15 mouse cellular contexts compared by ENCODE assay signal in the genomic region with DNA sequence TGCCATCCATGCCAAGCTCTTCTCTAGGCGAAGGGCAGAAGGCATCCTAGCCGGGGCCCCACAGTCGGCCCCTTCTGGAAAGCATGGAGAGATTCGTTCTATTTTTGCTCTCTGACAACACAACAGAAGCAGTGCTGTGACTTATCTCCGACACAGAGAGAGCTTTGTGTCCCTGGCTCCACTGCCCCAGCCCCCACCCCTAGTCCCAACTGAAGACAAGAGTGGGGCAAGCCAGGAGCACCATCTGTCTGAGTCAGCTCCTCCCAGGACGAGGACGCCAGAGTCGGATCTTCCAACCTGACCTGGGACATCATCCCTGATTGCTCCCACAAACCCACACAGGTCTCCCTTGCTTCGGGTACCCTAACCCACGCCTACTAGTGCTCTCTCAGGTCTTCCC.
A peak's percentile ranks its signal among the peaks of the same experiment; 100 is the strongest.
DNase-seq lines count a peak whose midpoint lies in the region; ATAC-seq and TF ChIP-seq lines count a peak whose summit lies in the region.
"Had no signal": no experiment of that assay in that cellular context is flagged by ENCODE, and none has a peak within 500 bp of the region (broad histone marks: within the 10 kb centered on the region; RNA-seq: fewer than 3 reads in every experiment).

No protein-coding gene starts in this region.

- peaks cover 15% of the 10 kb centered on the region for H3K4me1 ChIP-seq in forebrain, embryonic 10.5 days
- no peaks in the 10 kb centered on the region for H3K4me1 ChIP-seq in forebrain, postnatal 0 days (ENCODE audit: insufficient read depth)
- H3K4me1 ChIP-seq in heart, embryonic 12.5 days (replicated peaks), result peaks cover 59% of the 10 kb centered on the region
- 0 out of 2 replicates have a peak, but pooled peaks cover 5% of the 10 kb centered on the region for H3K4me1 ChIP-seq in hindbrain, postnatal 0 days (ENCODE audit: insufficient read depth, low read length)
- H3K4me1 ChIP-seq: midbrain, embryonic 15.5 days had no signal

- H3K27ac ChIP-seq in forebrain, embryonic 10.5 days, result peak overlapping the region; percentile 35; the same call in 1 of the 2 replicates
- no peak overlapping the region for H3K27ac ChIP-seq in forebrain, postnatal 0 days (ENCODE audit: low read depth, low read length)
- peak overlapping the region; percentile 84 for H3K27ac ChIP-seq in heart, embryonic 12.5 days (ENCODE audit: poor library complexity, severe bottlenecking)
- no peak overlapping the region for H3K27ac ChIP-seq in hindbrain, postnatal 0 days
- H3K27ac ChIP-seq: hindbrain, embryonic 15.5 days; left cerebral cortex, adult 2 months; limb, embryonic 15.5 days; midbrain, embryonic 15.5 days had no signal

- no peak for TF ChIP-seq CTCF in forebrain, postnatal 0 days (IDR thresholded peaks at IDR 0.05; ENCODE audit: low read depth)
- TF ChIP-seq CTCF in hindbrain, postnatal 0 days (IDR thresholded peaks at IDR 0.05; ENCODE audit: low read depth), result no peak

- H3K9me3 ChIP-seq in forebrain, embryonic 10.5 days, result no peaks in the 10 kb centered on the region
- no peaks in the 10 kb centered on the region for H3K9me3 ChIP-seq in forebrain, postnatal 0 days (ENCODE audit: low read length)
- H3K9me3 ChIP-seq in heart, embryonic 12.5 days (replicated peaks), result no peaks in the 10 kb centered on the region
- H3K9me3 ChIP-seq in hindbrain, postnatal 0 days (ENCODE audit: low read length), result no peaks in the 10 kb centered on the region
- H3K9me3 ChIP-seq: hindbrain, embryonic 15.5 days; limb, embryonic 15.5 days; midbrain, embryonic 15.5 days had no signal

- no peak overlapping the region for H3K4me2 ChIP-seq in forebrain, postnatal 0 days (ENCODE audit: low read depth)
- H3K4me2 ChIP-seq in heart, embryonic 12.5 days, result peak overlapping the region; percentile 33
- no peak overlapping the region for H3K4me2 ChIP-seq in hindbrain, postnatal 0 days (ENCODE audit: low read depth, low read length)
- H3K4me2 ChIP-seq: hindbrain, embryonic 15.5 days; limb, embryonic 15.5 days; lung, embryonic 14.5 days; midbrain, embryonic 15.5 days had no signal

- no peak; the same call in 1 of the 2 replicates for ATAC-seq in forebrain, postnatal 0 days
- ATAC-seq in heart, embryonic 12.5 days (ENCODE audit: insufficient number of reproducible peaks, low FRiP score), result peak; percentile 64
- ATAC-seq in hindbrain, postnatal 0 days, result peak; percentile 59; the same call in 1 of the 2 replicates
- ATAC-seq: midbrain, embryonic 15.5 days had no signal

- H3K36me3 ChIP-seq in forebrain, embryonic 10.5 days (replicated peaks), result no peaks in the 10 kb centered on the region
- H3K36me3 ChIP-seq in forebrain, postnatal 0 days (ENCODE audit: insufficient read depth), result no peaks in the 10 kb centered on the region
- no peaks in the 10 kb centered on the region for H3K36me3 ChIP-seq in heart, embryonic 12.5 days
- H3K36me3 ChIP-seq in hindbrain, postnatal 0 days (ENCODE audit: insufficient read depth, low read length), result no peaks in the 10 kb centered on the region
- H3K36me3 ChIP-seq: hindbrain, embryonic 15.5 days; limb, embryonic 15.5 days; midbrain, embryonic 15.5 days had no signal

- 77% methylated on average over 10 of the region's 10 CpGs for WGBS in forebrain, embryonic 10.5 days
- WGBS in forebrain, postnatal 0 days, result 66% methylated on average over 10 of the region's 10 CpGs
- 33% methylated on average over 10 of the region's 10 CpGs for WGBS in heart, embryonic 12.5 days
- 50% methylated on average over 10 of the region's 10 CpGs for WGBS in hindbrain, postnatal 0 days

- H3K27me3 ChIP-seq in forebrain, embryonic 10.5 days (ENCODE audit: poor library complexity, severe bottlenecking), result no peaks in the 10 kb centered on the region
- H3K27me3 ChIP-seq in forebrain, postnatal 0 days (ENCODE audit: insufficient read depth, low read length), result no peaks in the 10 kb centered on the region
- no peaks in the 10 kb centered on the region for H3K27me3 ChIP-seq in heart, embryonic 12.5 days (replicated peaks)
- H3K27me3 ChIP-seq in hindbrain, postnatal 0 days (ENCODE audit: insufficient read depth, low read length), result no peaks in the 10 kb centered on the region
- H3K27me3 ChIP-seq: hindbrain, embryonic 15.5 days; limb, embryonic 15.5 days; midbrain, embryonic 15.5 days had no signal

- no peak overlapping the region for H3K9ac ChIP-seq in forebrain, postnatal 0 days
- 0 out of 2 replicates have a peak overlapping the region, but pooled peaks have one; percentile 56 for H3K9ac ChIP-seq in heart, embryonic 12.5 days
- H3K9ac ChIP-seq in hindbrain, postnatal 0 days (replicated peaks; ENCODE audit: low read length), result no peak overlapping the region
- H3K9ac ChIP-seq: hindbrain, embryonic 15.5 days; limb, embryonic 15.5 days; lung, embryonic 14.5 days; midbrain, embryonic 15.5 days had no signal

- intact Hi-C loops in left cerebral cortex, postnatal 4 days (cut with DNase I), result no loop called here

- no peak for DNase-seq in forebrain, embryonic 10.5 days (ENCODE audit: extremely low spot score, low spot score)
- no peak for DNase-seq in forebrain, postnatal 0 days
- peak; percentile 59 for DNase-seq in left cerebral cortex, postnatal 4 days
- no peak for DNase-seq in left cerebral cortex, adult 18-20 months (ENCODE audit: low spot score in 2 of 2)
- DNase-seq in hindbrain, postnatal 0 days (ENCODE audit: low spot score), result peak; percentile 14
- no peak for DNase-seq in gastrocnemius, adult 8-10 months (ENCODE audit: low spot score in 2 of 2)
- no peak for DNase-seq in spleen, postnatal 4 days (ENCODE audit: low spot score in 2 of 2)
- DNase-seq: cerebellum, adult 9-10 months; kidney, postnatal 14 days; lung, embryonic 14.5 days had no signal

- H3K4me3 ChIP-seq in forebrain, embryonic 10.5 days, result no peak overlapping the region
- no peak overlapping the region for H3K4me3 ChIP-seq in forebrain, postnatal 0 days (ENCODE audit: low read depth, low read length)
- H3K4me3 ChIP-seq in heart, embryonic 12.5 days, result no peak overlapping the region
- no peak overlapping the region for H3K4me3 ChIP-seq in hindbrain, postnatal 0 days (ENCODE audit: low read length)
- H3K4me3 ChIP-seq: hindbrain, embryonic 15.5 days; left cerebral cortex, adult 2 months; limb, embryonic 15.5 days; midbrain, embryonic 15.5 days had no signal

Comparison
In these comparisons a context has a peak if more than half of its experiments do, and no peak if none do; other contexts are left out.
1. DNase-seq: peak in left cerebral cortex, postnatal 4 days (single experiment) and hindbrain, postnatal 0 days (single experiment); none in forebrain, embryonic 10.5 days (single experiment), forebrain, postnatal 0 days (single experiment), left cerebral cortex, adult 18-20 months (0 of 2), gastrocnemius, adult 8-10 months (0 of 2) and spleen, postnatal 4 days (0 of 2).
2. H3K27ac ChIP-seq: peak in forebrain, embryonic 10.5 days (single experiment) and heart, embryonic 12.5 days (single experiment); none in forebrain, postnatal 0 days (single experiment) and hindbrain, postnatal 0 days (single experiment).